Mouse (Mus musculus) C2C12 (cell line): ENCODE results near the gene Tmem92. TPM values are rescaled to one million over a fixed set of nuclear protein-coding genes. Genes with fewer than 3 reads are reported as not detected.
"Not testable (repeated sequence)": the region's sequence is repeated elsewhere in the genome, so short reads cannot be mapped to it uniquely, and the experiment has no call there.

Experiments used
- H3K27me3 ChIP-seq: one replicate; pipeline ENCODE4 v1.6.1; 2011; ENCODE audit not compliant: control insufficient read depth, insufficient read depth, insufficient read length
- H3K36me3 ChIP-seq: one replicate; pipeline ENCODE4 v1.6.1; 2011; ENCODE audit not compliant: control insufficient read depth, insufficient read depth
- H3K4me3 ChIP-seq: one replicate; pipeline ENCODE4 v1.5.1; 2011; ENCODE audit warnings: mild to moderate bottlenecking, control low read depth; ENCODE audit not compliant: poor library complexity, insufficient read depth, severe bottlenecking
- H3K79me2 ChIP-seq: one replicate; pipeline ENCODE4 v1.6.1; 2011; ENCODE audit not compliant: control insufficient read depth, insufficient read depth
- H3K79me3 ChIP-seq: one replicate; pipeline ENCODE4 v1.6.1; 2011; ENCODE audit warnings: low read depth, control low read depth
- H3ac ChIP-seq: one replicate; pipeline ENCODE3; 2011; ENCODE audit warnings: low read depth; ENCODE audit not compliant: control insufficient read depth, insufficient read length
- CEBPB ChIP-seq: IDR thresholded peaks from one replicate; pipeline ENCODE4 v1.6.1; 2011; ENCODE audit warnings: low read depth, mild to moderate bottlenecking, control low read depth, moderate library complexity
- CTCF ChIP-seq: IDR thresholded peaks from one replicate; pipeline ENCODE4 v1.5.1; 2011; ENCODE audit not compliant: control insufficient read depth, insufficient read depth, insufficient read length
- FOSL1 ChIP-seq: IDR thresholded peaks from one replicate; pipeline ENCODE4 v1.8.0; 2011; ENCODE audit warnings: mild to moderate bottlenecking, low read length; ENCODE audit not compliant: poor library complexity, insufficient read depth, severe bottlenecking
- MAX ChIP-seq: IDR thresholded peaks from one replicate; pipeline ENCODE4 v1.6.1; 2011; ENCODE audit warnings: mild to moderate bottlenecking, control low read depth
- MYOD1 ChIP-seq: IDR thresholded peaks from one replicate; pipeline ENCODE4 v1.6.1; 2011; ENCODE audit warnings: low read depth; ENCODE audit not compliant: control insufficient read depth, insufficient read length
- MYOG ChIP-seq: IDR thresholded peaks from one replicate; pipeline ENCODE4 v1.6.1; 2011; ENCODE audit not compliant: control insufficient read depth, insufficient read length; ENCODE audit errors: extremely low read depth
- USF1 ChIP-seq: IDR thresholded peaks from one replicate; pipeline ENCODE4 v1.6.1; 2011; ENCODE audit warnings: low read depth, mild to moderate bottlenecking, control low read depth, moderate library complexity
- long read RNA-seq, 2 experiments: library from polyadenylated mRNA; unstranded; transcript quantifications; one replicate each; pipeline ENCODE4 v2.0.0; 2019 to 2020
- polyA plus RNA-seq: library from polyadenylated mRNA; unstranded; fragments of >200 nt; fragmentation: generic; extraction: Trizol; gene quantifications from one replicate; pipeline ENCODE4 v1.2.1, GENCODE M21; 2012; ENCODE audit warnings: missing spikeins

Tmem92 gene
- polyA plus RNA-seq: 0.13 TPM
- long read RNA-seq, experiment 1: 0 reads
- long read RNA-seq, experiment 2: 0 reads

DNA sequence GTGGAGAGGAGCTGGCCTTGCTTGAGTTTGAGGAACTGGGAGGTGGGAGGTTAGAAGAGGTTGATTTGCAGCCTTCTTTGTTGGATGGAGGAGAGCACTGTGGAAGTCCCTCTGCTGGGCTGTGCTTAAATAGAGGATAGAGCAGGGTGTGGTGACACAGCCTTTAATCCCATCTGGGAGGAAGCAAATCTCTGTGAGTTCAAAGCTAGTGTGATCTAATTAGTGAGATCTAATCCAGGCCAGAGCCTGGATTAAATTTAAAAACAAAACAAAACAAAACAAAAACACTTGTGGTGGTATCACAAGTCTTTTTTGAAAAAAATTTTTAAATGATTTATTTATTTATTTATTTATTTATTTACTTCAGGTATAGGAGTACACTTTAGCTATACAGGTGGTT lies at the start of gene Tmem92:
Gene Tmem92, minus strand, starts transcription at position 101 of the 400 bp plus-strand sequence.
- Histone ChIP-seq H3K79me3 (no peaks in the 10 kb centered on the region), H3K4me3 (no peak within 1 kb of the TSS), H3K36me3 (no peaks in the 10 kb centered on the region), H3K79me2 (no peaks in the 10 kb centered on the region), H3K27me3 (no peaks in the 10 kb centered on the region), H3ac (no peak within 1 kb of the TSS)
- TF ChIP-seq MAX (no peak), USF1 (no peak), MYOG (no peak), CEBPB (no peak), FOSL1 (no peak), MYOD1 (no peak), CTCF (no peak)

DNA sequence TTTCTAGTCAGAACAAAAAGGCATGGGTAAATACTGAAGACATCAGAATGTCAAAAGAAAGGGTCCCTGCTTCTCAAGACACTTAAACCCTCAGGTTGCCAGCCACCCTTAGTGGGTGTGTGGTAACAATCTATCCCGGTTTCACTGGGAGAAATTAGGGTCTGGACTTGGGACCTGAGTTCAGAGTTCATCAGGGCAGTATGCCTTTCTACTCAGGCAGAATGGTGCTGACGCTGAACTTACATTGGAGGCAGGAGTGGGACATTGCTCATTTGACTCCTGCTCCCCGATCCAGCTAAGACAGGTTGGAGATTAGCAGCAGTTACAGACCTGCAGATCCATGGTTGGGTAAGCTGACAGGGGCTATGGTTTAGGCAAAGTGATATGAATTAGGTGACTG lies 46.5 kb upstream of the Tmem92 start:
- Histone ChIP-seq H3K4me3 (no peak overlapping the region), H3K36me3 (no peaks in the 10 kb centered on the region), H3ac (no peak overlapping the region), H3K27me3 (peaks cover 7% of the 10 kb centered on the region), H3K79me2 (no peaks in the 10 kb centered on the region), H3K79me3 (no peaks in the 10 kb centered on the region)
- TF ChIP-seq USF1 (no peak), MYOD1 (no peak), CEBPB (no peak), MAX (no peak), CTCF (no peak), FOSL1 (no peak), MYOG (no peak)

DNA sequence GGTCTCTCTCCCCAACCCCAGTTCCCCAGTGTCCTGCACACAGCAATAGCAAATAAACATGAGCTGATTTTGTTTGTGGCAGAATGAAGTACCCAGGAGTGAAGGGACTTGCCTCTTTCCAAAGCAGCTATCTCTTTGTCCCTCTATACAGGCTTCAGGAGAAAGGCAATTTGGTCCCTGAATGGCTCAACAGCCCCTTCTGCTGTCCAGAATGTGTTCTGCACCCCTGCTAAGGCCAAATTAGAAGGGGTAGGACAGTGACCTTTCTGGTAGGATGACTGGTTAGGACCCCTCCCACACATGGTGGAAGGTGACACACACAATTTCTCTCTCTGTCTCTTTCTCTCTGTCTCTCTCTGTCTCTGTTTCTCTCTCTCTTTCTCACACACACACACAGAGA lies 36.9 kb upstream of the Tmem92 start:
- H3ac ChIP-seq, H3K27me3 ChIP-seq, H3K79me3 ChIP-seq, H3K36me3 ChIP-seq, H3K79me2 ChIP-seq, H3K4me3 ChIP-seq: not testable (repeated sequence)

DNA sequence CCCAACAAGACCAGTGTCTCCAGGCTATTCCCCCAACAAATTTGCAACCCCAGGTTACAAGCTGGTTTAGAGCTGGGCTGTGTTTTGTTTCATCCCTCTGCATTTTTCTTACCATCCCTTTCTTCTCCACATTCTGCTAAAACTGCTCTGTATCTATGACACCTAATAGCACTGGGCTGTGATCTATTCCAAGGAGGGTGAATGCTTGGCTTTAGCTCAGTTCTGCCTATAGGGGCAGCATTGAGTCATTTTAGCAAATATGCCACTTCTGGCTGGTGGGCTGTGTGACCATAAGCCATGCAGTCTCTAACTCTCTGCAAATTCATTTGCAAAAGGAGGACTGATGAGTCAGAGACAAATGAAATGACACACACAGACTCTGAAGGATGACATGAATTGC lies 36.4 kb upstream of the Tmem92 start:
- not testable (repeated sequence) for H3K36me3 ChIP-seq, H3K79me3 ChIP-seq, H3K79me2 ChIP-seq, H3ac ChIP-seq, H3K27me3 ChIP-seq, H3K4me3 ChIP-seq

DNA sequence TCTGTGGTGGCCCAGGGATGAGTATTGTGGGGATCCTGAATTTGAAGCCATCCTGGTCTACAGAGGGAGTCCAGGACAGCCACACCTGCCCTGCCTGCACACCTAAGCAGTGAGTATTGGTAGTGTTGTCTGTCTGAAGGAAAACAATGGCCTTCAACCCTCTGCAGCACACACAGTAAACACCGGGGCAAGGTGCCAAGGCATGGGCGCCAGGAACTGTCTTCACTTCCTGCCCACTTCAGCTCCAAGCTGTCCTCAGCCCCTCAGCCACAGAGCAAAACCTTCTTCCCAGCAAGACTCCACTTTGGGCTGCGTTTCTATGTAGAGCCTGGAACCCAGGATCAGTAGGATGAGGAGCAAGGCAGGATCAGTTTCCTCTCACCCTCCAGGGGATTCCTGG lies 29.0 kb upstream of the Tmem92 start:
- not testable (repeated sequence) for H3K79me2 ChIP-seq, H3ac ChIP-seq, H3K36me3 ChIP-seq, H3K4me3 ChIP-seq, H3K27me3 ChIP-seq, H3K79me3 ChIP-seq

DNA sequence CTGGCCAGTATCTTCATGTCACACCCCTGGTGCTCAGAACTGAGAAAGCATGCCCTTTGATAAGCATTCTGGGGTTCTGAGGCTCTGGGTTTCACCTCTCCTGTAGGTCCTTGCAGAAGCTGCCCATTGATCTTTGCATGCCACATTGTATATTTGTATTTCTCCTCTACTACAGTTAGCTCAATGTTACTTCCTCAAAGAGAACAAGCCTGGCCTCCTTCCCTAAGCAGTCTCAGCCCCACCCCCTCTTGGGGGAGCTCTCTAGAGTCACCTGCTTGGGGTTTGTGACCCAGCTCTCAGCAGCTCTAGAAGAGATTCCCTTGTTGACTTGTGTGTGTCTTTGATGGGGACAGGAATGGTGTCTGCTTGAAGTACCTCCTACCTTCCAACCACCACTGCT lies 9.2 kb upstream of the Tmem92 start:
- H3K79me2 ChIP-seq: no peaks in the 10 kb centered on the region
- no peaks in the 10 kb centered on the region for H3K27me3 ChIP-seq
- no peaks in the 10 kb centered on the region for H3K36me3 ChIP-seq
- H3ac ChIP-seq: no peak overlapping the region
- no peaks in the 10 kb centered on the region for H3K79me3 ChIP-seq
- TF ChIP-seq CEBPB (no peak), MYOG (no peak), MAX (no peak), USF1 (no peak), MYOD1 (no peak), FOSL1 (no peak), CTCF (no peak)
- no peak overlapping the region for H3K4me3 ChIP-seq

DNA sequence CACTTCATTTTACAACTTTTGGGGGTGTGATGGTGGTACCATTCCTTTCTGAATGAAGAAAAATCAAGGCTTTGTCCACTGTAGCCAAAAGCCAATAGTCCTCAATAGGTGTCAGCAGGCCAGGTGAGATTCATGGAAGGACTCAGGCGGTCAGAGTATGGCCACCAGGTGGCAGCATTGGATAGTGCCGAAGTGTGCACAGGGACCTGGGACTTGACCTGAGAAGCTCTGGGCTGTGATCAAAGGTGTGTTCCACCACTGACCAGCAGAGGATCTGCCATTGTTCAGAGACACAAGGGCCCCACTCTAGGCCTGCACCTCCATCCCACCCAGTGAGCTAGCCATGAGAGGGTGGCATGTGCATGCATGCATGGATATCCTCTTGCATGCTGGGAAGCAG lies 2.7 kb upstream of the Tmem92 start:
- H3K4me3 ChIP-seq: no peak overlapping the region
- no peaks in the 10 kb centered on the region for H3K27me3 ChIP-seq
- TF ChIP-seq MAX (no peak), FOSL1 (no peak), MYOG (no peak), MYOD1 (no peak), USF1 (no peak), CTCF (no peak), CEBPB (no peak)
- H3K79me3 ChIP-seq: no peaks in the 10 kb centered on the region
- H3ac ChIP-seq: no peak overlapping the region
- H3K36me3 ChIP-seq: no peaks in the 10 kb centered on the region
- no peaks in the 10 kb centered on the region for H3K79me2 ChIP-seq
